Mouse (Mus musculus): Measurements from ENCODE around the gene Ms4a4b.
"Not testable (repeated sequence)": the region's sequence is repeated elsewhere in the genome, so short reads cannot be mapped to it uniquely, and the experiment has no call there.

Gene Ms4a4b

DNA sequence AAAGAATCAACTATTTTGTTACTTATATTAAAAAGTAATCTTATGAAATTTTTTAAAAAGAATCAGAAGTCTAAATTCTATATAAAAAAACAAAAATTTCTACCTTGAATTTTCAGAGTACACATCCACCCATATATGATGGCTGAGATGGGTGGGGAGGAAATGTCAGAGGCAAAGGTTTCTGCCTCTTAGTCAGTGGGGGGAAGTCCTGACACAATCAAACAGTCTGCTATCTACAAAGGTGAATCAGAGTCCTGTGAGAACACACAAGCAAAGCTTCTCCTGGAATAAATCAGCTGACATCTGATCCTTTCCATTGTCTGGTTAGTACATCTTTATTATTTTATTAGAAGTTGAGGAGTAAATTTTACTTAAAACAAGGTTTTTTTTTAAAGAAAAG is at the start of gene Ms4a4b:
Gene Ms4a4b, plus strand, starts transcription at position 216 of the 400 bp plus-strand sequence.
- no peak for DNase-seq (ENCODE audit: low spot score in 2 of 2)

DNA sequence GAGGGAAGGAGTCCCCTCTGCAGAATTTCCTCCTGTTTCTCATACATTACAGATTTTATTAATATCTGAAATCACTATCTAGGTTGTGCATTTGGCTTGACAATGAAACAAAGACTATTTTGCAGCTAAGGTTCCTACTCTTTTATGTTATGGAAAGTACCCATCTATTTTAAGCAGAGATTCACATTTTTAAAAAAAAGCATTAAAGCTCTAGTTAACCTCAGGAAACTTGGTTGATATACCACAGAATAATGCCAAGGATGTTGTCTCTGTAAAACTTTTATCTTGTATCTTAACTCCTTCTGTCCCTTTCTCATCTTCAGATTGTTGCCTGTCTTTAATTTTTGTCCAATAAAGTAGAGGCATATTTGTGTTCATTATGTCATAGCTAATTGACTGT is 47.6 kb upstream of the Ms4a4b start:
- no peak for DNase-seq (ENCODE audit: low spot score in 2 of 2)

DNA sequence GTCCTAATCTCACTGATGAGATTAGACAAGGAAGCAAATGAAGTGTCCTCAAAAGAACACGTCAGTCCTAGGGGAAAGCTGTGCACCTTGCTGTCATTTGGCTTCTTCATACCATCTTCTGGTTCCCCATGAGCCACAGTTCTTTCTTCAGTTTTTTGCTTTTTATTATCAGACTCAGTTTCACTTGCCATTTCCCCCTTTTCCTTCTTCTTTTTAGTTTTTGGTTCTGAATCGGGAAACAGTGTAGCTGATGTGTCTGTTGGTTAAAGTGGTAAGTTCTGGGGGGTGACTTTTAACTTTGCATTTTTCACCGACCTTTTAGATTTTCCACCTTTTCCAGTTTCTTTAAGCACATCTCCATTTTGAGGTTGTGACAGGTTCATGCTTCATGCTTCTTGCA is 38.8 kb upstream of the Ms4a4b start, which contains the start of gene Ms4a4c:
Gene Ms4a4c, plus strand, starts transcription at position 244 of the 400 bp plus-strand sequence.
- no peak for DNase-seq (ENCODE audit: low spot score in 2 of 2)

DNA sequence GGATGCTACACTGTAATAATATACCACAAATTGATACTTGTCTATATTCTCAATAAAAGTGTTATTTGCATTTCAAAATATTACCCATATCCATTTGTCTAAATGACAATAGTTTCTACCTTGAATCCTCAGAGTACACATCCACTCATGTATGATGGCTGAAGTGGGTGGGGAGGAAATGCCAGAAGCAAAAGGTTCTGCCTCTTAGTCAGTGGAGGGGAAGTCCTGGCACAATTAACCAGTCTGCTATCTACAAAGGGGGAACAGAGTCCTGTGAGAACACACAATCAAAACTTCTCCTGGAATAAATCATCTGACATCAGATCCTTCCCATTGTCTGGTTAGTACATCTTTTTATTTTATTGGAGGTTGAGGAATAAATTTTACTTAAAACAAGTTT is 35.9 kb upstream of the Ms4a4b start:
- no peak for DNase-seq (ENCODE audit: low spot score in 2 of 2)

DNA sequence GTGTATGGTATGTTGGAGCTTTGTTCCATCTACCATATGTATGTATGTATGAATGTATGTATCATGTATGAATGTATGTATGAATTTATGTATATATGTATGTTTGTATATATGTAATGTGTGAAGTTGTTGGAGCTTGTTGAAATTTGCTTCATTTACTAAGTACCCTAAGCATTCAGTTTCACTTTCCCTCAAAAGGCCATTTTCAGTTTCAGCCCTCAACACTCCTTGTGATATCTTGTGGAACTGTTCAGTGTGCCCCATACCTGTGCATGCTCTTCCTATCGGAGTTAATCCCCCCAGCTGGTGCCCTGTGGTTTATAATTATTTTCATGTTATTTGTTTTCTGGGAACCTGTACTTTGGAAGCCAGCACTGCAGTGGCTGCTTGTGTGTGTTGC is 34.8 kb upstream of the Ms4a4b start:
- DNase-seq (ENCODE audit: low spot score in 2 of 2), result no peak

DNA sequence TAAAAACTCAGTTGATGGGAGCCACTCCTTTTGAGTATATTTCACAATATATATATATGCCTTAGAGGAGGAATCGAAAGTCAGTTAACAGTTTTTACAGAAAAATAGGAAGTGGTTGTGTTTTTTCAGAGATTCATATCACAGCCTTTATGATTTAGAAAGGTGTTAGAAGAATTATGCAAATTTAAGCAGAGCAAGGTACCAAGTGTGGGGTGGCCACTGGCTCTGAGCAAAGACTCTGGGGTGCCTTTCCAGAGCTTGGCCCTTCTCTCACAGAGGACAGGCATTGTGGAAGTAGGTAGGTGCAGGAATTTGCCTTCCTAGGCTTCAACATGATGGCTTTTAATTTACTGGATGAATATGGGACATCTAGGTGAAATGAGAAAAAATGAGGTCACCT is 31.7 kb upstream of the Ms4a4b start:
- no peak for DNase-seq (ENCODE audit: low spot score in 2 of 2)

DNA sequence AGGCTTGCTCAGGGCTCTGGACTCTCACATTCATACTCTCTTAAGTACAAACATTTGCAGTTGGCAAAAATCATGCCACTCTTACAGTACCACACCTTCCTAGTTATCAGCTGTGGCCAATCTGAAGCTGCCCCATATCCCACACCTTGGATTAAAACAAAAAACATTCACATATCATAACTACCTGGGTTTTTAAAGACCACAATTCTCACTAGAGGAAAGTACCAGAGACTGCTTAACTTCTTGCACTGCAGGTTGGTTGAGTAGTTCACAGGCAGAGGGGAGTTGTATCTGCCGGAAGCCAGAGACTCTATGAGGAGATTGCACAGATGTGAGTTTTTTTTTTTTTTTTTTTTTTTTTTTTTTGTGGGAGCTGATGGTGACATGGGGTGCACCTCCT is 29.3 kb upstream of the Ms4a4b start:
- no peak for DNase-seq (ENCODE audit: low spot score in 2 of 2)

DNA sequence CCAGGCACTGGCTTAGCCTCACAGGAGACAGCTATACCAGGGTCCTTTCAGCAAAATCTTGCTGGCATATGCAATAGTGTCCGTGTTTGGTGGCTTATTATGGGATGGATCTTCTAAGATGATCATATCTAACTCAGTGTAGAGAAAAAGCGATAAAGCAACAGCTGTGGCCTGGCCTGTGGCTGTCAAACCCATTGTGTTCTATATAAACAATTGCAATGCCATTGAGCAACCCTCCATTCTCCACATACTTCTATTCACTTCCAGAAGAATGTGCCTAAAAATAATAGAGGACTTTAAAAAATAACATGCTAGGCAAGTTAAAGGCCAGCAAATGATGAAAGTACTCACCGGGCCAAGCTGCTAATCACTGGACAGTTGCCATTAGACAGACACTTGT is 27.8 kb upstream of the Ms4a4b start:
- DNase-seq (ENCODE audit: low spot score in 2 of 2), result no peak

DNA sequence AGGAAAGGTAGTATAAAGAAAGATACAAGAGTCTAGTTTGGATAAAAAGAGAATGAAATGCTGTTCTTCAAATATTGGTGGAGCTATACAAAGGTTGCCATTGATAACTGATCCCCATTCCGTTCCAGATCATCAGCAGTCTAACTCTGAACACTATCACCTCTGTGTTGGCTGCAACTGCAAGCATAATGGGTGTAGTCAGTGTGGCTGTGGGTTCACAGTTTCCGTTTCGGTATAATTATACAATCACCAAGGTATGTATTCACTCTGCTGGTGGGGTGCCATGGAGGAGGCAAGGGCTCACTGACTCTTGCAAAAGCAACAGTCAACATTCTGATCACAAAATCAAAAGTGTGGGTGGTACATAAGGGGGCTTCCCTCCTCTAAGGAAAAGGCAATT is 24.5 kb upstream of the Ms4a4b start:
- not testable (repeated sequence) for DNase-seq (ENCODE audit: low spot score in 2 of 2)

DNA sequence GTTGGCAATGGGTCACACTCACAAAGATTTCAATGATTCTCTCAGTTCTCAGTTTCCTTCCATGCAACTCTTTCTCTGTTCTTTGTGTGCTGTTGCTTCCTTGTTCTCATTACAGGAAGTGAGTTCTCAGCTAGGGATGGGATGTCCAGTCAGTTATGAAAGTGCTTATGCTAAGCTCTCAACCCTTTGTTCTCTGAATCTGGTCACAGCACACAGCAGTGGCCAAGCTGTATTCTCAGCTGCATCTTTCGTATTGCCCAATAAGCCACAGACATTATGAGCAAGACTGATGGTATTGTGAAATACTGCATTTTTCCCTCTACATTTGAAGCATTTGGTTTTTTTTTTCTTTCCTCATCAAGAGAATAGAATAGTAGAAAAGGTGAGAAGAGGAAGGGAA is 12.1 kb upstream of the Ms4a4b start:
- not testable (repeated sequence) for DNase-seq (ENCODE audit: low spot score in 2 of 2)

DNA sequence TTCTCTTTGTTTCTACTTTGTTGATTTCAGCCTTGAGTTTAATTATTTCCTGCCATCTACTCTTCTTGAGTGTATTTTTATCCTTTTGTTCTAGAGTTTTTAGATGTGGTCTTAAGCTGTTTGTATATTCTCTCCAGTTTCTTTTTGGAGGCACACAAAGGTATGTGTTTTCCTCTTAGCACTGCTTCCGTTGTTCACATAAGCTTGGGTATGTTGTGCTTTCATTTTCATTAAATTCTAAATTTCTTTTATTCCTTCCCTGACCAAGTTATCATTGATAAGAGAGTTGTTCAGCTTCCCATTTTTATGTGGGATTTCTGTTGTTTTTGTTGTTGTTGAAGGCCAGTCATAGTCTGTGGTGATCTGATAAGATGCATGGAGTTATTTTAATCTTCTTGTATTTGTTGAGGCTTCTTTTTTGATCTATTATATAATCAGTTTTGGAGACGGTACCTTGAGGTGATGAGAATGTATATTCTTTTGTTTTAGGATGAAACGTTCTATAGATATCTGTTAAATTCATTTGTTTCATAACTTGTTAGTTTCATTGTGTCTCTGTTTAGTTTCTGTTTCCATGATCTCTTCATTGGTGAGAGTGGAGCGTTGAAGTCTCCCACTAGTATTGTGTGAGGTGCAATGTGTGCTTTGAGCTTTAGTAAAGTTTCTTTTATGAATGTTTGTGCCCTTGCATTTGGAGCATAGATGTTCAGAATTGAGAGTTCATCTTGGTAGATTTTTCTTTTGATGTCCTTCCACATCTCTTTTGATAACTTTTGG is 8.1 kb upstream of the Ms4a4b start:
- DNase-seq (ENCODE audit: low spot score in 2 of 2), result no peak

DNA sequence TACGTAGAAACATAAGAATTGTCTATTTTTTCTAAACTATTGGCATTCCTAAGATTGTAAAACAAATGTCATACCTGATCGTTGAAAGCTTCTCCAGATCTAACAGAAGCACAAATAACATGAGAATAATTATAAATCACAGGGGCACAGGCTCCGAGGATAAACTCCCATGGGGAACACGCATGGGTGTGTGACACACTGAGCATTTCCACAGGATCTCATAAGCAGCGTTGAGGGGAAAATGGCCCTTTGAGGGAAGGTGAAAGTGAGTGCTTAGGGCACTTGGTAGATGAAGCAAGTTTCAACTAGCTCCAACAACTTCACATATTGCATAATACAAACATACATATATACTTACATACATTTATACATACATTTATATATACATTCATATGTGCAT is 611 bp downstream of the Ms4a4b start:
- DNase-seq (ENCODE audit: low spot score in 2 of 2), result no peak

DNA sequence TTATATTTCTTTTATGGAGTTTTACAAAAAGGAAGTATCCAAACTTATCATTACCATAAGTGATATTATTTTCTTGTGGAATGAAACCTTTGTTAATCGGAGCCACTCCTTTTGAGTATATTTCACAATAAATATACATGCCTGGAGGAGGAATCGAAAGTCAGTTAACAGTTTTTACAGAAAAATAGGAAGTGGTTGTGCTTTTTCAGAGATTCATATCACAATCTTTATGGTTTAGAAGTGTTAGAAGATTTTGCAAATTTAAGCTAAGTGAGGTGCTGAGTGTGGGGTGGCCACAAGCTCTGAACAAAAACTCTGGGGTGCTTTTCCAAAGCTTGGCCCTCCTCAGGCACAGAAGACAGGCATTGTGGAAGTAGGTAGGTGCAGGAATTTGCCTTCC is 3.9 kb downstream of the Ms4a4b start:
- DNase-seq (ENCODE audit: low spot score in 2 of 2), result no peak

DNA sequence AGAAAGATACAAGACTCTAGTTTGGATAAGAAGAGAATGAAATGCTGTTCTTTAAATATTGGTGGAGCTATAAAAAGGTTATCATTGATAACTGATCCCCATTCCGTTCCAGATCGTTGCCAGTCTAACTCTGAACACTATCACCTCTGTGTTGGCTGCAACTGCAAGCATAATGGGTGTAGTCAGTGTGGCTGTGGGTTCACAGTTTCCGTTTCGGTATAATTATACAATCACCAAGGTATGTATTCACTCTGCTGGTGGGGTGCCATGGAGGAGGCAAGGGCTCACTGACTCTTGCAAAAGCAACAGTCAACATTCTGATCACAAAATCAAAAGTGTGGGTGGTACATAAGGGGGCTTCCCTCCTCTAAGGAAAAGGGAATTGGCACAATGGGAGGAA is 15.7 kb downstream of the Ms4a4b start:
- DNase-seq (ENCODE audit: low spot score in 2 of 2), result not testable (repeated sequence)

DNA sequence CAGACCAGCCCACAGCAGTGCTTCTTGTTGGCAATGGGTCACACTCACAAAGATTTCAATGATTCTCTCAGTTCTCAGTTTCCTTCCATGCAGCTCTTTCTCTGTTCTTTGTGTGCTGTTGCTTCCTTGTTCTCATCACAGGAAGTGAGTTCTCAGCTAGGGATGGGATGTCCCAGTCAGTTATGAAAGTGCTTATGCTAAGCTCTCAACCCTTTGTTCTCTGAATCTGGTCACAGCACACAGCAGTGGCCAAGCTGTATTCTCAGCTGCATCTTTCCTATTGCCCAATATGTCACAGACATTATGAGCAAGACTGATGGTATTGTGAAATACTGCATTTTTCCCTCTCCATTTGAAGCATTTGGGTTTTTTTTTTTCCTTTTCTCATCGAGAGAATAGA is 21.4 kb downstream of the Ms4a4b start:
- not testable (repeated sequence) for DNase-seq (ENCODE audit: low spot score in 2 of 2)

DNA sequence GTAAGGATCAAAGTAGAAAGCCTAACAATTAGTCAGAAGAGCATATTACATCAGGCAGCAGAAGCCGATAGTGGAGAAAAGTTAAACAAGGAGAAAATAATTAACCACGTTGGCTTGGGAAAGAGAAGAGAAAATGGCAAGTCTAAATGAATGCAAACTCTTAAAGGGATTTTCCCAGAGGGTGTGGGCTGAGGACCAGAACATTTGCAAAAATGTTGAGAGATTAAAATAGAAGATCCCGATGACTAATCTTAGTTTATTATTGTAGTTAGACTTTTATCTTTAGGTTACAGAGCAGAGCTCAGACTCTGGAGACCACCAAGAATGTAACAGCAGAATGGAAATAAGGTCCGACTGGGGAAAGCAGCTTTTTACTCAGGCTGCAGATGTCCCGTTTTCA is 23.1 kb downstream of the Ms4a4b start:
- DNase-seq (ENCODE audit: low spot score in 2 of 2), result no peak

DNA sequence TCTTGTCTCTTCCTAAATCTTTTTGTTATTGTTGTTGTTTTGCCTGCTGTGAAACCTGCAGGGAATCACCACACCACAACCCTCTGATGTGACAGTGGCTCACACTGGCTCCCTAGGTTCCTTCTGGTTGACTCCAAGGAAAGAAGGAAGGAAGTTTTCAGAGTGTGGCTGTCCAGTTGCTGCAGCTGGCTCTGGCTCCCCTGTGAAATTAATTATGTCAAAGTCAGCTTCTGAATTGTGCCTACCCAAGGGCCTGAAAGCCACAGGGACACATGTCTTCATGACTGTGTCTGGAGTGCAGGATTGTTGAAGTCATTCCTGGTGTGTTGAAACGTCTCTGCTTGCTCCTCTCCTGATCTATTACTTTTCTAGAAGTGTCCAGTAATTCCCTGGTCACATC is 25.0 kb downstream of the Ms4a4b start:
- not testable (repeated sequence) for DNase-seq (ENCODE audit: low spot score in 2 of 2)

DNA sequence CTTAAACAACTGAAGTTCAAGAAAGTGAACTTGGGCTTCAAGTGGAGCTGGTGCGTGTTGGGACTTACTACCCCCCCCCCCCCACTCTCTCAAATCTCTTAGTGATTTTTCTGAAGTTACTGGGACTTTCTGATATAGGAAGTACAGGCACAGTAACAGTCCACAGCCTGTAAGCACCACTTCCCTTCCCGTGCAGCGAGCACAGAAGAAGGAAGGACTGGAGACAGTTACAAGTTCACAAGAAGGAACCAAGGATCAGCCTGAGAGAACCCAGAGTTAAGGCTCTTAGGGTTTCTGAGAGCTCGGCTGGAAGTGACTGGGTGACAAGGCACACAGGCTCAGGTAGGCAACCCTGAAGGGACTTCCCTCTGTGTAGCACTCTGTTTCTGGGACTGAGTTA is 25.9 kb downstream of the Ms4a4b start, which contains the start of gene Ms4a6c:
Gene Ms4a6c, plus strand, starts transcription at position 152 of the 400 bp plus-strand sequence.
- DNase-seq (ENCODE audit: low spot score in 2 of 2), result not testable (repeated sequence)

DNA sequence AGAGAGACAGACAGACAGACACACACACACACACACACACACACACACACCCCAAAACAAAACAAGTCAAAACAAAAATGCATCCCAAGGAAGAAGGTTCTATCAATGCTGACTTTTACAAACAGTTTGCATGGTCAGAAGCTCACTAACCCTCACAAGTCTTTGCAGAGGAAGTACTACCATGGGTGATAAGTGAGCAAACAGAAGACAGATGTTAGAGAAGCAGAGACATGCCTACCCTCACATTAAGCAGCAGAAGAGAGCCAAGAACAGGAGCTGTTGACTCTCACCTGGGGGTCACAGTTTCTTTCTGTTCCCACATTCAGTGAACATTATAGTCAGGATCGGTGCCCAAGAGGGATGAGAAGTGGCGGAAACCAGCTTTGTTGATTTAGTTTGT is 36.4 kb downstream of the Ms4a4b start:
- no peak for DNase-seq (ENCODE audit: low spot score in 2 of 2)

DNA sequence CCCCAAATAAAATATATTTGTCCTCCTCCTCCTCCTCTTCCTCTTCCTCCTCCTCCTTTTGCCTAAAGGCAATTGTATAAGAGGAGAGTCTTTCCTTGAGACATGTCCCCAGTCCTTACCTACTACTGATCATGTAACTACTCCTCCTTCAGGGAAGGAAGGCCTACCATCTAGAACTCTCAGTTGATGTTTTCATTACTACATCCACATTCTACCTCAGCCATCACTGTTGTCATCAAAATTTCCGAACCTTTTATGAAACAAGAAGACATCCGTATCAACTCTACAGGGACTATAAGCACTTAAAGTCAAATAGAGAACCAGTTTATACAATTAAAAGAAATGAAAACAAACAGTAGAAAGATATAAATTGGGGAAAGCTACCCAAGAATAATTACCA is 39.3 kb downstream of the Ms4a4b start:
- no peak for DNase-seq (ENCODE audit: low spot score in 2 of 2)

DNA sequence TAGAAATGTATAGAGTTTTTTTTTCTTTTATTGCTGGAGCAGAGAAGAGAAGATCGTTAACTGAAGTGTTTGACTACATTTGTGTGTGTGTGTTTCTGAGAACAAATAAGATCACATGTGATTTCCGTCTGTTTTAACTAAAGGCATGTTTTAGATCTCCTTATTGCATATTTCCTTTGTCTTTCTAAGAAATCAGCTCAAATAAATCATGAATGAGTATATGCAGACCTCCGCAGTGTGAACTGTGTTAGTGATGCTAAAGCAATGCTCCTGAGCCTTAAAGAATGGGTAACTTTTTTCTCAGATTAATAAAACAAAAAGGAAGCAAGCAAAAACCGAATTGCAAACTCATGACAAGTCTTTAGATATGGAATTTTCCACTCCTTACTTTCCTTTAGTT is 40.6 kb downstream of the Ms4a4b start:
- DNase-seq (ENCODE audit: low spot score in 2 of 2), result no peak

DNA sequence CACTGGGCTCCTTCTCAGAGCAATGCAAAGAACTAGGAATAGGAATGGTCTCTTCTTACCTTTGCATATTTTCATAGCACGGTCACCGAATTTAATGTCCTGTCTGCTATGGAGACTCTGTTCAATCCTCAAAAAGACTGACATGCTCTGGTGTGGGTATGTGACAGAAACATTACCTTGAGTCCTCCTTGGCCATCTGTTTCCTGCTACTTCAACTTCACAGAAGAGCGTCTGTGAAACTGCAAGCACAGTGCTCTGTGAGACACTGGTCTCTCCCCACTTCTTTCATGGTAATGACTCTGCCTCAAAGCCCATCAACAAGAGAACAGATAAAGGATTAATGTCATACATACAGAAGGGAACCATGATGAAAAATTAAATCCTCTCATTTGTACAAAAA is 41.0 kb downstream of the Ms4a4b start:
- no peak for DNase-seq (ENCODE audit: low spot score in 2 of 2)

DNA sequence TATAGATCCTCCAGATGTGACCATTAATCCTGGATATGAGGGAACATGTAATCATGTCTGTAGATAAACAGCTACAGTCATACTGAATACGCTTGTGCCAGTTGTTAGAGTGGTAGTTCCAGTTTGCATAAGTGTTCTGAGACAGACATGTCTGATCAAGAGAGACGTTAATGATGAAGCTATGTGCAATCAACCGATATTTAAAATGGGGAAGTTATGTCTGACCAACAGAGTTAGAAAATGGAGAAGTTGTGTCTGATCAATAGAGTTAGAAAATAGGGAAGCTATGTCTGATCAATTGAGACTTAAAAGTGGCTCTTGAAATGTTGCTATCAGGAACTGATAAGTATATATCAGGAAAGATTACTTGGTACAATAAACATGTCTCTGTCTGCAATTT is 41.9 kb downstream of the Ms4a4b start:
- DNase-seq (ENCODE audit: low spot score in 2 of 2), result no peak

DNA sequence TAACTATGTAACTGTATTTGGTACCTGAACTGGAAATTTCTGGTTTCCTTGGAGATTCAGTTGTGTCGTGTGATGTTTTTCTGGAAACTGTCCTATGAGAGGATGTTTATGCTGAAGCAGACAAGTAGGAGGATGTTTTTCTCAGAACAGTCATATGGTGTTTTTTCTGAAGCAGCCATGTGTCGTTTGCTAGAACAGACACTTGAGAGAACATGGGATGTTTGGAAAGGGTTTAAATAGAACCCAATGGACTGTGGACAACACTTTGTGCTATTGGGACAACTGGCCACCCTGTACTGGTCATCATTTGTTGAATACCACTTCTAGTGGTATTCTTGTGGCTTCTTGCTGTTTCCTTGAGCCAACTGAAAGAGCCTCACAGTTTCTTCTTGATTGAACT is 42.4 kb downstream of the Ms4a4b start, which contains the start of gene Gm8369:
Gene Gm8369, plus strand, starts transcription at position 193 of the 400 bp plus-strand sequence.
- no peak for DNase-seq (ENCODE audit: low spot score in 2 of 2)

Measured in urinary bladder, postnatal 4 days (tissue).